Mouse (Mus musculus) liver, adult 2 months (tissue): Measurements from ENCODE around the gene Plcb1. TPM values are rescaled to one million over a fixed set of nuclear protein-coding genes. Genes with fewer than 3 reads are reported as not detected.

Experiments used
- DNase-seq: peaks from one replicate; pipeline ENCODE4 v3.0.0-alpha.2; 2011; ENCODE audit warnings: low read depth, low spot score; ENCODE audit errors: extremely low read depth
- H3K27ac ChIP-seq: fragments of 200-500 bp; replicated peaks from 2 replicates; pipeline ENCODE4 v1.5.1; 2012; ENCODE audit warnings: low read depth, mild to moderate bottlenecking, control low read depth, inconsistent platforms, low read length; ENCODE audit not compliant: insufficient read depth
- H3K27me3 ChIP-seq: fragments of 200-500 bp; 2 replicates; pipeline ENCODE4 v1.6.1; 2012; ENCODE audit warnings: mild to moderate bottlenecking, moderate library complexity, low read length, inconsistent platforms; ENCODE audit not compliant: control insufficient read depth, insufficient read depth
- H3K36me3 ChIP-seq: fragments of 200-500 bp; 2 replicates; pipeline ENCODE4 v1.6.1; 2012; ENCODE audit warnings: low read length, inconsistent platforms; ENCODE audit not compliant: control insufficient read depth, insufficient read depth
- H3K4me1 ChIP-seq: fragments of 200-500 bp; 2 replicates; pipeline ENCODE4 v1.6.1; 2011; ENCODE audit warnings: low read length; ENCODE audit not compliant: control insufficient read depth, insufficient read depth
- H3K4me3 ChIP-seq: fragments of 200-500 bp; 2 replicates; pipeline ENCODE4 v1.5.1; 2011; ENCODE audit warnings: low read depth, mild to moderate bottlenecking, control low read depth, low read length, moderate library complexity; ENCODE audit not compliant: insufficient read depth
- H3K79me2 ChIP-seq: fragments of 200-500 bp; 2 replicates; pipeline ENCODE4 v1.6.1; 2012; ENCODE audit warnings: inconsistent platforms, mild to moderate bottlenecking, low read length, moderate library complexity; ENCODE audit not compliant: control insufficient read depth, insufficient read depth
- H3K9ac ChIP-seq: fragments of 200-500 bp; 2 replicates; pipeline ENCODE4 v1.6.1; 2012; ENCODE audit warnings: low read depth, mild to moderate bottlenecking, control low read depth, inconsistent platforms, low read length
- CTCF ChIP-seq: fragments of 200-500 bp; IDR thresholded peaks from 2 replicates; pipeline ENCODE4 v1.5.1; 2011; ENCODE audit warnings: low read depth, low read length, control low read depth
- POLR2A ChIP-seq: fragments of 200-500 bp; IDR thresholded peaks from 2 replicates; pipeline ENCODE4 v1.6.1; 2011; ENCODE audit warnings: low read length, control low read depth; ENCODE audit not compliant: insufficient read depth; ENCODE audit errors: extremely low read depth
- WGBS: fragments of 180-500 bp; shearing (Covaris S2); methylation state at CpG from one replicate; pipeline ENCODE4 v1.1.7; 2018; 5-methylcytosine and 5-hydroxymethylcytosine counted together
- polyA plus RNA-seq: library from polyadenylated mRNA; depleted of rRNA; stranded (reverse); fragments of >200 nt; gene quantifications from 2 replicates; pipeline ENCODE4 v1.2.3, GENCODE M21; 2012
- total RNA-seq: library from RNA; depleted of rRNA; stranded (reverse); fragments of >200 nt; gene quantifications from 2 replicates; pipeline ENCODE4 v1.2.3, GENCODE M21; 2014

Gene Plcb1
- total and polyA plus RNA-seq, 2 experiments: 0.88 to 15.4 TPM

DNA sequence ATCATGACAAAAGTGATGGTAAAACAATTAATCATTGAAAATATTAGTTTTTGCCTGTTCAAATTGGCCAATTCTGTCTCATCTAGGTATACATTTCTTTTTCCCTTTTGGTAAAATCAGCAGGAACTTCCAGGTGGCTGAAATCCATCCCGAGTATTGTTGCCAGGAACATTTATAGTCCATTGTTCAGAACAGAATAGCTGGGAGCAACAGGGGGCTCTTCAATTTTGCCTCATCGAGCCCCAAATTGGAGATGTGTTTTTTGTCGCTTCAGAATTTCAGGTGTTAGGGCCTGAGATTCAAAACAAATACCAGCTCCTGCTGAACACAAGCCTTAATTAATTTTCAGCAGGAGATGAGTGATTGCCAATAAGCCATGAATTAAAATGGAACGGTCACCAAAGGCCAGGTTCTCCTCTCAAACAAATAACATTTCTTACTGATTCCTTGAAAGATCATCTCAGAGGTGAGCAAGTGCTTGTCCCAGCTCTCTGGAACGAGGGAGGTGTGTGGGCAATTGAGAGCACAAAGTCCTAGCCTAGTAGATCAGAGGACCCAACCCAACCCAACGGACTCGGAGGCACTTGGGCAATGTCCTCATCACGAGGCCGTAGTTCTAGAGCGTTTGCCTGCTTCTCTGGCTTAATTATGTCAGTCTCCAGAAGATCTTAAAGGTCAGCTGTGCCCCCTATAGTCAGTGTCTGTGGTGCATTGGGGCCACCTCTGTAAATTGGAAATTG lies 136.9 kb downstream of the Plcb1 start:
- Histone ChIP-seq H3K4me3 (no peak overlapping the region), H3K36me3 (no peaks in the 10 kb centered on the region), H3K4me1 (peaks cover 12% of the 10 kb centered on the region), H3K9ac (no peak overlapping the region), H3K27ac (no peak overlapping the region), H3K27me3 (no peaks in the 10 kb centered on the region), H3K79me2 (peaks cover 2% of the 10 kb centered on the region; the same call in 1 of the 2 replicates)
- TF ChIP-seq CTCF: no peak
- no peak for TF ChIP-seq POLR2A
- peak; percentile 65 for DNase-seq
- 55% methylated on average over 10 of the region's 10 CpGs for WGBS

DNA sequence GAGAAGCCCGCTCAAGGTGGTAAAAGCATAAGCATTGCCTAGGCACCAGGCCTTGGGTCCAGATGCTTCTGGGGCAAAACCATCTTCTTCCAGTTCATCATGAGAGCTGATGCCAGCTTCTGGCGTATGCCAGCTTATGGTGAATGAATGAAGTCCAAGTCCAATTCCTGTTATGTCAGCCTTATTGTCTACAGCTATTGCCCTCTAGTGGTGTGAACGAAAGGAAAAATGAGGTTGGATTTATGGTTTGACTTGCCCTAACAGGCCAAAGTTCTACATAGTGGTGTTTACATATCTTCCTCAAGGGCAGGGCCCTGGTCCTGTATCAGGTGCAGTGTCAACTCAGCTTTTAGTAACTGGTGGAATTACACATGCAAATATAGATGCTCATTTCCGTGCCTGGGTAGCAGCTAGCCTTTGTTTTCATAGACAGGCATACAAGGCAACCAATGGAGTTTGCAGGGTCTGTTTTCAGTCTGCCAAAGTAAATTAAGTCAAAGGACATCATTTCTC lies 138.3 kb downstream of the Plcb1 start:
- Histone ChIP-seq H3K79me2 (peaks cover 3% of the 10 kb centered on the region; the same call in 1 of the 2 replicates), H3K4me3 (no peak overlapping the region), H3K27ac (no peak overlapping the region), H3K36me3 (no peaks in the 10 kb centered on the region), H3K27me3 (no peaks in the 10 kb centered on the region), H3K4me1 (peaks cover 16% of the 10 kb centered on the region), H3K9ac (no peak overlapping the region)
- WGBS: 66% methylated on average over 4 of the region's 4 CpGs
- TF ChIP-seq POLR2A (no peak), CTCF (no peak)
- DNase-seq: peak; percentile 41

DNA sequence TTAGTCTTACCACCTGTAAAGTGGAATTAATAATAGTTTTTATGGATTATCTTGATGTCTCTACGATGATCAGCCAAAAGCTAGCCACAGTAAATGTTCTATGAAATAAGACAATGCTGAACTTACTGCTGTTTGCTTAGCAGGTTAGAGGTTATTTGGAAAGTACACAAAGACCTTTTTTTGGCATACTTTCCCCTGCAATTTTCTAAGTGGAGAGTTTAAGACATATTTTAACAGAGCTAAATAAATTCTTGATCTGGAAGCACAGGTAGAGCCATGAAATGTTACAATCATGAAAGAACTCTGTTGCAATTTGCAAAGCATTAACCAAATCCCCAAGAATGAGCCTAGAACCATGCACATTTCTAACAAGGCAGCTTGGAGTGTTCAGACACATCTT lies 140.4 kb downstream of the Plcb1 start:
- no peaks in the 10 kb centered on the region for H3K36me3 ChIP-seq
- WGBS: 18% methylated on average over 1 of the region's 1 CpGs
- H3K4me1 ChIP-seq: peaks cover 17% of the 10 kb centered on the region
- H3K4me3 ChIP-seq: no peak overlapping the region
- H3K27ac ChIP-seq: no peak overlapping the region
- peak; percentile 69 for DNase-seq
- H3K27me3 ChIP-seq: no peaks in the 10 kb centered on the region
- H3K79me2 ChIP-seq: peaks cover 2% of the 10 kb centered on the region; the same call in 1 of the 2 replicates
- H3K9ac ChIP-seq: no peak overlapping the region
- TF ChIP-seq POLR2A (no peak), CTCF (no peak)

DNA sequence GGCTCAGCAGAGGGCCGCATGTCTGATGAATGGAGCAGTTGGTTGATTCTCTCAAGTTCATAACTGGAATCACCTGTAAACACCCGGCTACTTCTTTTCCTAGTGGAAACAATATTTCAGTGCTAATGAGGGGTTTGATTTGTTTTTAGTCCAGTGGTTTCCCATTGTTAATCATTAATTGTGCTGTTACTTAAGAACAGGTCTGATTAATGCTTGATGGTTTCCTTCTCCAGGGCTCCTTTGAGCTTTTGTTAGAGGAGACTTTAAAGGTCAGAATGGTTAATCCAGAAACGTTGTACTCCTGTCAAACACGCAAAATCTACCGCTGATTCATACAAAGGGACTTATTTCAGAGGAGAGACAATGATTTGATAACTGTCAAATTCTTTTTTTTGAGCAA lies 141.2 kb downstream of the Plcb1 start:
- DNase-seq: peak; percentile 22
- 55% methylated on average over 5 of the region's 5 CpGs for WGBS

DNA sequence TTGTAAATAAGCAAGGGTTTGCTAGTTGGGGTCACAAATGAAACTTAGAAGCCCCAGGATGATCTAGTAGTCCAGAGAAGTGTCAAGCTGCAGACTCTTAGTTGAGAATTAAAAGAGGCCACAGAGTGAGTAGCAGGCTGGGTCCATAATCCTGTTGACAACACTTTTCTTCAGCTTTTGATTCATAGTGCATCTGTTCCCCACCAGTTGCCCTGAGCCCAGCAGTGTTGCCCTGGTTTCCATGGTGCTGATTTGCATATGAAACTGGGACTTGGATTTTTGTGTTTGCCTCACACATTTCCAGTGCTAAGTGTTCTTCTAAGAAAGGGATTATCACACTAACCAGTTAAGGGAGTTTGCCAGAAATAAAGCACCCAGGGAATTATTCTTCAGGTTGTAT lies 143.6 kb downstream of the Plcb1 start:
- no peaks in the 10 kb centered on the region for H3K36me3 ChIP-seq
- no peak overlapping the region for H3K9ac ChIP-seq
- peaks cover 17% of the 10 kb centered on the region for H3K4me1 ChIP-seq
- H3K79me2 ChIP-seq: peaks cover 5% of the 10 kb centered on the region; the same call in 1 of the 2 replicates
- H3K27ac ChIP-seq: no peak overlapping the region
- TF ChIP-seq POLR2A: no peak
- no peak for TF ChIP-seq CTCF
- H3K27me3 ChIP-seq: no peaks in the 10 kb centered on the region
- H3K4me3 ChIP-seq: no peak overlapping the region
- DNase-seq: no peak

More for the DNA sequence above, 141.2 kb downstream of the Plcb1 start:
- Histone ChIP-seq H3K79me2 (peaks cover 2% of the 10 kb centered on the region; the same call in 1 of the 2 replicates), H3K4me1 (peaks cover 20% of the 10 kb centered on the region), H3K27me3 (no peaks in the 10 kb centered on the region), H3K27ac (no peak overlapping the region), H3K9ac (no peak overlapping the region), H3K4me3 (no peak overlapping the region), H3K36me3 (no peaks in the 10 kb centered on the region)
- TF ChIP-seq POLR2A: no peak

DNA sequence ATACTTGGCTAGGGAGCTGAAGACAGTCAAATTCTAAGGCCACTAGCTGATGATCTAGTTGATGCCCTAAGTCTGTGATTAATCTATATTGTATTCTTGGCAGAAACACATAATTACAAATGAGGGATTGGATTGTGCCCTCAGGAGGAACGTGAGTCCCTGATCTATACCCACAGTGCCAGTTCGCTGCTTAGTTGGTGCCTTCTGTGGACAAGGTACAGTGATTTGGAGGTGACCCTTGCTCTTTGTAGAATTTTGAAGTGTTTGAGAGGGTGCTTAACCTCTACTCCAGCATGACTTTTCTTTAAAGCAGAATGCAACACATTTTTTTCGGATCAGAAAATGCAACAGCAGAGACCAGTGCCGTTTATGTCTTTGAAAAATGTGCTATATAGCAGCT lies 145.1 kb downstream of the Plcb1 start:
- WGBS: 46% methylated on average over 4 of the region's 4 CpGs
- Histone ChIP-seq H3K4me3 (no peak overlapping the region), H3K27me3 (no peaks in the 10 kb centered on the region), H3K4me1 (peaks cover 14% of the 10 kb centered on the region), H3K79me2 (peaks cover 5% of the 10 kb centered on the region; the same call in 1 of the 2 replicates), H3K36me3 (no peaks in the 10 kb centered on the region), H3K9ac (no peak overlapping the region), H3K27ac (no peak overlapping the region)
- no peak for TF ChIP-seq POLR2A
- no peak for TF ChIP-seq CTCF
- DNase-seq: peak; percentile 35
